ENCODE assay signal across 9 mouse cellular contexts in genomic region chr19:10561558-10562314, GRCm38 (mm10). TPM values are rescaled to one million over a fixed set of nuclear protein-coding genes. Genes with fewer than 3 reads are reported as not detected.
DNase-seq lines count a peak whose midpoint lies in the region; ATAC-seq lines count a peak whose summit lies in the region.
"Had no signal": no experiment of that assay in that cellular context is flagged by ENCODE, and none has a peak within 500 bp of the region (broad histone marks: within the 10 kb centered on the region; RNA-seq: fewer than 3 reads in every experiment).

No protein-coding gene starts in this region.

- no peak for DNase-seq in kidney, adult 18-20 months
- peak; percentile 78 for DNase-seq in adipocyte (ENCODE audit: low spot score)
- no peak for DNase-seq in heart, embryonic 10.5 days (ENCODE audit: low spot score)
- no peak for DNase-seq in forebrain, embryonic 10.5 days (ENCODE audit: extremely low spot score, low spot score)
- DNase-seq in cerebellum, postnatal 14 days, result no peak
- no peak for DNase-seq in spleen, postnatal 10 days (ENCODE audit: low spot score in 2 of 2)

- no peak for ATAC-seq in kidney, embryonic 14.5 days (ENCODE audit: low FRiP score, low TSS enrichment)
- no peak for ATAC-seq in liver, embryonic 15.5 days (ENCODE audit: insufficient read depth)

- H3K27me3 ChIP-seq in kidney, embryonic 14.5 days (ENCODE audit: control insufficient read depth, insufficient read depth, low read length), result no peaks in the 10 kb centered on the region
- no peaks in the 10 kb centered on the region for H3K27me3 ChIP-seq in heart, embryonic 10.5 days (ENCODE audit: insufficient read depth, poor library complexity, severe bottlenecking)
- H3K27me3 ChIP-seq in liver, embryonic 15.5 days, result no peaks in the 10 kb centered on the region
- no peaks in the 10 kb centered on the region for H3K27me3 ChIP-seq in forebrain, embryonic 10.5 days (ENCODE audit: poor library complexity, severe bottlenecking)
- H3K27me3 ChIP-seq: embryonic facial prominence, embryonic 12.5 days had no signal

- H3K4me2 ChIP-seq in kidney, embryonic 14.5 days (replicated peaks; ENCODE audit: low read depth, low read length), result no peak overlapping the region
- no peak overlapping the region for H3K4me2 ChIP-seq in liver, embryonic 15.5 days
- H3K4me2 ChIP-seq: embryonic facial prominence, embryonic 12.5 days had no signal

- no peak overlapping the region for H3K9ac ChIP-seq in kidney, embryonic 14.5 days (ENCODE audit: low read depth, low read length)
- no peak overlapping the region for H3K9ac ChIP-seq in liver, embryonic 15.5 days
- H3K9ac ChIP-seq: embryonic facial prominence, embryonic 12.5 days had no signal

- no peaks in the 10 kb centered on the region for H3K36me3 ChIP-seq in kidney, embryonic 14.5 days (ENCODE audit: control insufficient read depth, insufficient read depth, low read length)
- H3K36me3 ChIP-seq in heart, embryonic 10.5 days, result no peaks in the 10 kb centered on the region
- H3K36me3 ChIP-seq in liver, embryonic 15.5 days (replicated peaks), result no peaks in the 10 kb centered on the region
- H3K36me3 ChIP-seq in forebrain, embryonic 10.5 days (replicated peaks), result no peaks in the 10 kb centered on the region
- H3K36me3 ChIP-seq: embryonic facial prominence, embryonic 12.5 days had no signal

- WGBS in kidney, embryonic 14.5 days, result 61% methylated on average over 6 of the region's 6 CpGs
- WGBS in heart, embryonic 10.5 days, result 35% methylated on average over 6 of the region's 6 CpGs
- WGBS in liver, embryonic 15.5 days (ENCODE audit: insufficient replicate concordance), result 34% methylated on average over 6 of the region's 6 CpGs
- 68% methylated on average over 6 of the region's 6 CpGs for WGBS in forebrain, embryonic 10.5 days

- H3K9me3 ChIP-seq in kidney, embryonic 14.5 days (ENCODE audit: control insufficient read depth, low read length), result no peaks in the 10 kb centered on the region
- H3K9me3 ChIP-seq in heart, embryonic 10.5 days, result no peaks in the 10 kb centered on the region
- no peaks in the 10 kb centered on the region for H3K9me3 ChIP-seq in liver, embryonic 15.5 days (replicated peaks)
- H3K9me3 ChIP-seq in forebrain, embryonic 10.5 days, result no peaks in the 10 kb centered on the region
- H3K9me3 ChIP-seq: embryonic facial prominence, embryonic 12.5 days had no signal

- 0 out of 2 replicates have a peak, but pooled peaks cover 3% of the 10 kb centered on the region for H3K4me1 ChIP-seq in kidney, embryonic 14.5 days (ENCODE audit: control insufficient read depth, insufficient read depth, low read length)
- peaks cover 10% of the 10 kb centered on the region for H3K4me1 ChIP-seq in heart, embryonic 10.5 days
- H3K4me1 ChIP-seq in liver, embryonic 15.5 days (replicated peaks), result peaks cover 5% of the 10 kb centered on the region
- peaks cover 14% of the 10 kb centered on the region for H3K4me1 ChIP-seq in forebrain, embryonic 10.5 days
- H3K4me1 ChIP-seq: embryonic facial prominence, embryonic 12.5 days had no signal

- no peak overlapping the region for H3K4me3 ChIP-seq in kidney, embryonic 14.5 days (ENCODE audit: low read length)
- H3K4me3 ChIP-seq in heart, embryonic 10.5 days, result no peak overlapping the region
- no peak overlapping the region for H3K4me3 ChIP-seq in liver, embryonic 15.5 days (replicated peaks)
- H3K4me3 ChIP-seq in forebrain, embryonic 10.5 days, result no peak overlapping the region
- H3K4me3 ChIP-seq: embryonic facial prominence, embryonic 12.5 days had no signal

- H3K27ac ChIP-seq in kidney, embryonic 14.5 days (ENCODE audit: low read depth, low read length), result peak overlapping the region; percentile 63
- peak overlapping the region; percentile 90 for H3K27ac ChIP-seq in heart, embryonic 10.5 days
- peak overlapping the region; percentile 29; the same call in 1 of the 2 replicates for H3K27ac ChIP-seq in liver, embryonic 15.5 days (replicated peaks)
- H3K27ac ChIP-seq in forebrain, embryonic 10.5 days, result no peak overlapping the region
- H3K27ac ChIP-seq: embryonic facial prominence, embryonic 12.5 days had no signal

RNA-seq across cellular contexts. Expression of gene Tmem216, which starts 5.7 kb away (rescaled TPM):
- 57.6 and 67.5 TPM in 2 replicates for polyA plus RNA-seq in kidney, embryonic 14.5 days (2014; fragmentation: Nextera tagmentation; extraction: Ambion mirVana)
- polyA plus RNA-seq in heart, embryonic 10.5 days (2016; fragmentation: Nextera tagmentation; extraction: Ambion mirVana), result 22.7 and 29.8 TPM in 2 replicates
- 11.7 and 12.1 TPM in 2 replicates for polyA plus RNA-seq in liver, embryonic 15.5 days (2015; fragmentation: Nextera tagmentation; extraction: Ambion mirVana)
- polyA plus RNA-seq in forebrain, embryonic 10.5 days (2016; fragmentation: Nextera tagmentation; extraction: Ambion mirVana), result 67.1 TPM in 2 replicates

RNA-seq across cellular contexts. Expression of gene Cyb561a3, which starts 15.2 kb away (rescaled TPM):
- 10.5 and 14.1 TPM in 2 replicates for polyA plus RNA-seq in kidney, embryonic 14.5 days (2014; fragmentation: Nextera tagmentation; extraction: Ambion mirVana)
- polyA plus RNA-seq in heart, embryonic 10.5 days (2016; fragmentation: Nextera tagmentation; extraction: Ambion mirVana), result 13.0 and 13.7 TPM in 2 replicates
- 14.5 and 18.0 TPM in 2 replicates for polyA plus RNA-seq in liver, embryonic 15.5 days (2015; fragmentation: Nextera tagmentation; extraction: Ambion mirVana)
- polyA plus RNA-seq in forebrain, embryonic 10.5 days (2016; fragmentation: Nextera tagmentation; extraction: Ambion mirVana), result 15.3 and 16.7 TPM in 2 replicates

RNA-seq across cellular contexts. Expression of gene Tmem138, which starts 15.4 kb away (rescaled TPM):
- 57.9 and 59.2 TPM in 2 replicates for polyA plus RNA-seq in kidney, embryonic 14.5 days (2014; fragmentation: Nextera tagmentation; extraction: Ambion mirVana)
- 28.1 and 39.9 TPM in 2 replicates for polyA plus RNA-seq in heart, embryonic 10.5 days (2016; fragmentation: Nextera tagmentation; extraction: Ambion mirVana)
- polyA plus RNA-seq in liver, embryonic 15.5 days (2015; fragmentation: Nextera tagmentation; extraction: Ambion mirVana), result 10.9 and 11.6 TPM in 2 replicates
- polyA plus RNA-seq in forebrain, embryonic 10.5 days (2016; fragmentation: Nextera tagmentation; extraction: Ambion mirVana), result 62.4 and 66.2 TPM in 2 replicates

RNA-seq across cellular contexts. Expression of gene Sdhaf2, which starts 35.8 kb away (rescaled TPM):
- polyA plus RNA-seq in kidney, embryonic 14.5 days (2014; fragmentation: Nextera tagmentation; extraction: Ambion mirVana), result 65.1 and 65.6 TPM in 2 replicates
- polyA plus RNA-seq in heart, embryonic 10.5 days (2016; fragmentation: Nextera tagmentation; extraction: Ambion mirVana), result 58.6 and 64.6 TPM in 2 replicates
- 26.3 and 26.6 TPM in 2 replicates for polyA plus RNA-seq in liver, embryonic 15.5 days (2015; fragmentation: Nextera tagmentation; extraction: Ambion mirVana)
- 64.4 and 65.8 TPM in 2 replicates for polyA plus RNA-seq in forebrain, embryonic 10.5 days (2016; fragmentation: Nextera tagmentation; extraction: Ambion mirVana)

RNA-seq across cellular contexts. Expression of gene Cpsf7, which starts 36.7 kb away (rescaled TPM):
- 40.7 and 63.0 TPM in 2 replicates for polyA plus RNA-seq in kidney, embryonic 14.5 days (2014; fragmentation: Nextera tagmentation; extraction: Ambion mirVana)
- 38.4 and 40.5 TPM in 2 replicates for polyA plus RNA-seq in heart, embryonic 10.5 days (2016; fragmentation: Nextera tagmentation; extraction: Ambion mirVana)
- polyA plus RNA-seq in liver, embryonic 15.5 days (2015; fragmentation: Nextera tagmentation; extraction: Ambion mirVana), result 11.1 and 12.3 TPM in 2 replicates
- 57.3 and 57.6 TPM in 2 replicates for polyA plus RNA-seq in forebrain, embryonic 10.5 days (2016; fragmentation: Nextera tagmentation; extraction: Ambion mirVana)
